Mouse (Mus musculus): Measurements from ENCODE around the gene Sod1. TPM values are rescaled to one million over a fixed set of nuclear protein-coding genes. Genes with fewer than 3 reads are reported as not detected.
"Not testable (repeated sequence)": the region's sequence is repeated elsewhere in the genome, so short reads cannot be mapped to it uniquely, and the experiment has no call there.

Gene Sod1
- polyA plus RNA-seq, 1 experiment from 2014 or later = 1,196 TPM

GRCm38 (mm10) chr16:90213477-90214339 is 6.8 kb upstream of the Sod1 start:
- Histone ChIP-seq H3K9ac (no peak overlapping the region), H3K27ac (no peak overlapping the region), H3K27me3 (no peaks in the 10 kb centered on the region), H3K4me1 (no peaks in the 10 kb centered on the region), H3K9me3 (replicated peaks) (no peaks in the 10 kb centered on the region), H3K4me3 (replicated peaks) (no peak overlapping the region), H3K36me3 (no peaks in the 10 kb centered on the region), H3K4me2 (no peak overlapping the region)
- WGBS = 76% methylated on average over 12 of the region's 12 CpGs
- no peak for ATAC-seq (replicated peaks; ENCODE audit: low FRiP score)

GRCm38 (mm10) chr16:90214731-90215565 is 5.6 kb upstream of the Sod1 start:
- Histone ChIP-seq H3K4me2 (no peak overlapping the region), H3K9me3 (replicated peaks) (no peaks in the 10 kb centered on the region), H3K27ac (no peak overlapping the region), H3K4me3 (replicated peaks) (no peak overlapping the region), H3K27me3 (no peaks in the 10 kb centered on the region), H3K36me3 (no peaks in the 10 kb centered on the region), H3K4me1 (no peaks in the 10 kb centered on the region), H3K9ac (no peak overlapping the region)
- 93% methylated on average over 11 of the region's 11 CpGs for WGBS
- ATAC-seq (replicated peaks; ENCODE audit: low FRiP score) = no peak

- 89% methylated on average over 5 of the region's 5 CpGs for WGBS
- not testable (repeated sequence) for H3K36me3 ChIP-seq; H3K4me2 ChIP-seq; H3K27me3 ChIP-seq; H3K27ac ChIP-seq; H3K9me3 ChIP-seq (replicated peaks); H3K9ac ChIP-seq; ATAC-seq (replicated peaks; ENCODE audit: low FRiP score); H3K4me3 ChIP-seq (replicated peaks); H3K4me1 ChIP-seq
Measured at GRCm38 (mm10) chr16:90215879-90216278, 4.7 kb upstream of the Sod1 start.

GRCm38 (mm10) chr16:90216414-90216813 is 4.1 kb upstream of the Sod1 start:
- Histone ChIP-seq H3K4me2 (no peak overlapping the region), H3K9me3 (replicated peaks) (no peaks in the 10 kb centered on the region), H3K27me3 (no peaks in the 10 kb centered on the region), H3K4me1 (no peaks in the 10 kb centered on the region), H3K9ac (no peak overlapping the region), H3K27ac (no peak overlapping the region), H3K36me3 (no peaks in the 10 kb centered on the region), H3K4me3 (replicated peaks) (no peak overlapping the region)
- WGBS = 87% methylated on average over 2 of the region's 2 CpGs
- no peak for ATAC-seq (replicated peaks; ENCODE audit: low FRiP score)

- WGBS = 71% methylated on average over 3 of the region's 3 CpGs
- Histone ChIP-seq H3K4me3 (replicated peaks) (no peak overlapping the region), H3K4me2 (no peak overlapping the region), H3K9me3 (replicated peaks) (no peaks in the 10 kb centered on the region), H3K27me3 (no peaks in the 10 kb centered on the region), H3K4me1 (peaks cover 7% of the 10 kb centered on the region), H3K27ac (no peak overlapping the region), H3K36me3 (no peaks in the 10 kb centered on the region), H3K9ac (no peak overlapping the region)
- no peak for ATAC-seq (replicated peaks; ENCODE audit: low FRiP score)
Measured at GRCm38 (mm10) chr16:90217356-90217755, 3.2 kb upstream of the Sod1 start.

- Histone ChIP-seq H3K9ac (no peak overlapping the region), H3K36me3 (peaks cover under 1% of the 10 kb centered on the region; the same call in 1 of the 2 replicates), H3K27ac (no peak overlapping the region), H3K4me1 (peaks cover 12% of the 10 kb centered on the region), H3K9me3 (replicated peaks) (no peaks in the 10 kb centered on the region), H3K4me2 (no peak overlapping the region), H3K27me3 (no peaks in the 10 kb centered on the region), H3K4me3 (replicated peaks) (no peak overlapping the region)
- WGBS = 73% methylated on average over 4 of the region's 4 CpGs
- no peak for ATAC-seq (replicated peaks; ENCODE audit: low FRiP score)
Measured at GRCm38 (mm10) chr16:90217926-90218325, 2.6 kb upstream of the Sod1 start.

GRCm38 (mm10) chr16:90219445-90219844 is 1.1 kb upstream of the Sod1 start:
- peaks cover 15% of the 10 kb centered on the region for H3K36me3 ChIP-seq
- not testable (repeated sequence) for H3K27ac ChIP-seq; H3K9ac ChIP-seq; H3K27me3 ChIP-seq; H3K9me3 ChIP-seq (replicated peaks); H3K4me3 ChIP-seq (replicated peaks); ATAC-seq (replicated peaks; ENCODE audit: low FRiP score)
- WGBS = 62% methylated on average over 4 of the region's 4 CpGs
- H3K4me1 ChIP-seq = peaks cover 21% of the 10 kb centered on the region
- peak overlapping the region; percentile 77; the same call in 1 of the 2 replicates for H3K4me2 ChIP-seq

- peaks cover 21% of the 10 kb centered on the region for H3K4me1 ChIP-seq
- H3K4me3 ChIP-seq (replicated peaks) = peak overlapping the region; percentile 80
Measured at GRCm38 (mm10) chr16:90220892-90221431, 408 bp downstream of the Sod1 start.

GRCm38 (mm10) chr16:90221441-90222070 is 1.0 kb downstream of the Sod1 start:
- Histone ChIP-seq H3K4me3 (replicated peaks) (peak overlapping the region; percentile 80), H3K27me3 (no peaks in the 10 kb centered on the region), H3K4me2 (peak overlapping the region; percentile 77), H3K27ac (peak overlapping the region; percentile 94), H3K36me3 (peaks cover 37% of the 10 kb centered on the region), H3K4me1 (peaks cover 21% of the 10 kb centered on the region), H3K9ac (peak overlapping the region; percentile 92), H3K9me3 (replicated peaks) (no peaks in the 10 kb centered on the region)
- 2% methylated on average over 20 of the region's 20 CpGs for WGBS
- ATAC-seq (replicated peaks; ENCODE audit: low FRiP score) = no peak

More at GRCm38 (mm10) chr16:90220892-90221431, 408 bp downstream of the Sod1 start:
- under 1% methylated on average over 51 of the region's 52 CpGs for WGBS
- Histone ChIP-seq H3K4me2 (peak overlapping the region; percentile 77), H3K36me3 (peaks cover 31% of the 10 kb centered on the region), H3K9me3 (replicated peaks) (no peaks in the 10 kb centered on the region), H3K9ac (peak overlapping the region; percentile 92), H3K27ac (peak overlapping the region; percentile 94), H3K27me3 (no peaks in the 10 kb centered on the region)
- ATAC-seq (replicated peaks; ENCODE audit: low FRiP score) = peak; percentile 86

- Histone ChIP-seq H3K4me1 (no peaks in the 10 kb centered on the region), H3K4me2 (no peak overlapping the region), H3K36me3 (peaks cover 60% of the 10 kb centered on the region), H3K4me3 (replicated peaks) (no peak overlapping the region), H3K9me3 (replicated peaks) (no peaks in the 10 kb centered on the region), H3K27ac (no peak overlapping the region), H3K9ac (no peak overlapping the region), H3K27me3 (no peaks in the 10 kb centered on the region)
- WGBS = 92% methylated on average over 6 of the region's 6 CpGs
- ATAC-seq (replicated peaks; ENCODE audit: low FRiP score) = 0 out of 2 replicates have a peak, but pooled peaks have one; percentile 25
Measured at GRCm38 (mm10) chr16:90229897-90230296, 9.3 kb downstream of the Sod1 start.

- Histone ChIP-seq H3K27me3 (no peaks in the 10 kb centered on the region), H3K4me2 (no peak overlapping the region), H3K4me1 (no peaks in the 10 kb centered on the region), H3K9me3 (replicated peaks) (no peaks in the 10 kb centered on the region), H3K36me3 (peaks cover 51% of the 10 kb centered on the region), H3K27ac (no peak overlapping the region), H3K9ac (no peak overlapping the region), H3K4me3 (replicated peaks) (no peak overlapping the region)
- no peak for ATAC-seq (replicated peaks; ENCODE audit: low FRiP score)
- 89% methylated on average over 7 of the region's 7 CpGs for WGBS
Measured at GRCm38 (mm10) chr16:90231302-90231701, 10.7 kb downstream of the Sod1 start.

Data from kidney, embryonic 15.5 days (tissue).